Mouse (Mus musculus): ENCODE results near the gene Tmprss2. TPM values are rescaled to one million over a fixed set of nuclear protein-coding genes. Genes with fewer than 3 reads are reported as not detected.

Tmprss2 gene
- polyA plus RNA-seq, 1 experiment from 2014 or later: 0.11 TPM

GRCm38 (mm10) chr16:97516341-97516740 is 94.7 kb downstream of the Tmprss2 start:
- H3K9ac ChIP-seq (ENCODE audit: low read depth, low read length): no peak overlapping the region
- no peaks in the 10 kb centered on the region for H3K4me1 ChIP-seq (ENCODE audit: control insufficient read depth, insufficient read depth, low read depth, low read length)
- no peaks in the 10 kb centered on the region for H3K27me3 ChIP-seq (replicated peaks; ENCODE audit: control insufficient read depth, insufficient read depth, low read length)
- 74% methylated on average over 3 of the region's 3 CpGs for WGBS
- no peak overlapping the region for H3K27ac ChIP-seq (ENCODE audit: low read depth, low read length)
- H3K4me3 ChIP-seq (ENCODE audit: low read length): no peak overlapping the region
- no peak overlapping the region for H3K4me2 ChIP-seq (ENCODE audit: low read length)
- ATAC-seq: no peak
- H3K9me3 ChIP-seq (ENCODE audit: control insufficient read depth, low read length): no peaks in the 10 kb centered on the region
- no peaks in the 10 kb centered on the region for H3K36me3 ChIP-seq (ENCODE audit: control insufficient read depth, insufficient read depth, low read length)

Other genes with a start within 250 kb of the Tmprss2 start
- 0.16 and 0.23 TPM in 2 replicates for gene Mx1, start 148.3 kb downstream of the Tmprss2 start, polyA plus RNA-seq (2015; fragmentation: Nextera tagmentation; extraction: Ambion mirVana)
- not detected in 2 replicates for gene Fam3b, start 96.4 kb downstream of the Tmprss2 start, polyA plus RNA-seq (2015; fragmentation: Nextera tagmentation; extraction: Ambion mirVana)
- gene Ripk4, start 152.6 kb upstream of the Tmprss2 start, polyA plus RNA-seq (2015; fragmentation: Nextera tagmentation; extraction: Ambion mirVana): 0.85 and 0.93 TPM in 2 replicates
- gene Prdm15, start 240.7 kb upstream of the Tmprss2 start, polyA plus RNA-seq (2015; fragmentation: Nextera tagmentation; extraction: Ambion mirVana): 8.5 and 11.6 TPM in 2 replicates